Mouse (Mus musculus): ENCODE results near the gene Lpcat2b.

DNA sequence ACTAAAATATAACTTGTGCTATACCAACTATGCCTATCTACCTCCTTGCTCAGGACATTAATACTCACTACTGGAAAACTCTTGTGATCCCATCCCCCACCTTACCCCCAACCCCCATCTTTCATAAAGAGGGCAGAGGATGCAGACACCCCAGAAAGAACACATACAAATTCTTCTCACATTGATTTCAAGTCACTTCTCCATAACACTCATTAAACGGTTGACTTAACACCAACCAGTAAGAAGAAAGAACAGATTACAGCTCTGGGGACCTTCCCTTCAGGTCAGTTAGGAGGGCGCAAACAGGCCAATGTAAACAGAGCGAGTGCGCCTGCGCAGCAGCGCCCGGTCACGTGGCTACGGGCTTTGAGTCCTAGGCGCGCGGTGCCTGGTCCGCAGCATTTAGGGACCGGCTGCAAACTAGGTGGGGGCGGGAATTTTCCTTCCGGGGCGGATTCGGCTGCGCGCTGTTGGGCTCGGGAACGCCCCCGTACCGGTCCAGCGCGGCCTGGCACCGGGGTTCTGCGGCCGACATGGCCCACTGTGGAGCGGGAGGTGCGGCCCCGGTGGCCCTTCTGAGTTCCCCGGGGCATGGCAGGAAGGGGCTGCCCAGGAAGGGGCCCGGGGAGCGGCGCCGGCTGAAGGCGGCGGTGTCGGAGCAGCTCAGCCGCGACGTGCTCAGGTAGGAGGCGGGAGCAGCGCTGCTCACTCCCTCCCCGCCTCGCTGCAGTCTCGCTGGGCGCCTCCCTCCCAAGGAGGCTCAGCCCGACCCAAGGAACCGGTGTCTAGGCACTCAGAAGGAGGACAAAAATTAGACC lies 6.3 kb downstream of the Lpcat2b start, which contains the start of gene Btbd8:
- TF ChIP-seq TAL1 (IDR thresholded peaks at IDR 0.05; ENCODE audit: low read length) (no peak), GATA1 (IDR thresholded peaks at IDR 0.05; ENCODE audit: low read length) (no peak)
